Mouse (Mus musculus): ENCODE measurements around the gene Fut8. TPM values are rescaled to one million over a fixed set of nuclear protein-coding genes. Genes with fewer than 3 reads are reported as not detected.

The Fut8 gene
- total RNA-seq, 2 experiments from 2014 or later = 60.6 to 61.7 TPM

- H3K4me3 ChIP-seq = no peak overlapping the region
- H3K27ac ChIP-seq = no peak overlapping the region
- no peak for TF ChIP-seq CTCF (IDR thresholded peaks at IDR 0.05)
- DNase-seq (ENCODE audit: extremely low spot score in 1 of 2, low spot score in 2 of 2) = no peak
- intact Hi-C loops (cut with DNase I) = no loop called here
Observed at GRCm38 (mm10) chr12:77491478-77491877, 253.6 kb downstream of the Fut8 start.

GRCm38 (mm10) chr12:77495781-77496180 lies 257.9 kb downstream of the Fut8 start:
- Histone ChIP-seq H3K27ac (no peak overlapping the region), H3K4me3 (no peak overlapping the region)
- no peak for DNase-seq (ENCODE audit: extremely low spot score in 1 of 2, low spot score in 2 of 2)
- no peak for TF ChIP-seq CTCF (IDR thresholded peaks at IDR 0.05)
- intact Hi-C loops (cut with DNase I) = no loop called here

GRCm38 (mm10) chr12:77498153-77498552 lies 260.2 kb downstream of the Fut8 start:
- no peak for TF ChIP-seq CTCF (IDR thresholded peaks at IDR 0.05)
- Histone ChIP-seq H3K4me3 (no peak overlapping the region), H3K27ac (no peak overlapping the region)
- no peak for DNase-seq (ENCODE audit: extremely low spot score in 1 of 2, low spot score in 2 of 2)
- intact Hi-C loops (cut with DNase I) = no loop called here

- Histone ChIP-seq H3K27ac (no peak overlapping the region), H3K4me3 (no peak overlapping the region)
- intact Hi-C loops (cut with DNase I) = no loop called here
- no peak for DNase-seq (ENCODE audit: extremely low spot score in 1 of 2, low spot score in 2 of 2)
- TF ChIP-seq CTCF (IDR thresholded peaks at IDR 0.05) = no peak
Observed at GRCm38 (mm10) chr12:77500439-77501055, 262.6 kb downstream of the Fut8 start.

GRCm38 (mm10) chr12:77501466-77502240 lies 263.7 kb downstream of the Fut8 start:
- DNase-seq (ENCODE audit: extremely low spot score in 1 of 2, low spot score in 2 of 2) = no peak
- intact Hi-C loops (cut with DNase I) = no loop called here
- TF ChIP-seq CTCF (IDR thresholded peaks at IDR 0.05) = no peak

GRCm38 (mm10) chr12:77502243-77502642 lies 264.3 kb downstream of the Fut8 start:
- intact Hi-C loops (cut with DNase I) = no loop called here
- no peak for TF ChIP-seq CTCF (IDR thresholded peaks at IDR 0.05)
- Histone ChIP-seq H3K27ac (no peak overlapping the region), H3K4me3 (no peak overlapping the region)
- no peak for DNase-seq (ENCODE audit: extremely low spot score in 1 of 2, low spot score in 2 of 2)

More at GRCm38 (mm10) chr12:77501466-77502240, 263.7 kb downstream of the Fut8 start:
- Histone ChIP-seq H3K27ac (no peak overlapping the region), H3K4me3 (no peak overlapping the region)

GRCm38 (mm10) chr12:77505431-77505830 lies 267.5 kb downstream of the Fut8 start:
- H3K27ac ChIP-seq = no peak overlapping the region
- H3K4me3 ChIP-seq = no peak overlapping the region
- TF ChIP-seq CTCF (IDR thresholded peaks at IDR 0.05) = no peak
- intact Hi-C loops (cut with DNase I) = no loop called here
- DNase-seq (ENCODE audit: extremely low spot score in 1 of 2, low spot score in 2 of 2) = no peak

- Histone ChIP-seq H3K27ac (no peak overlapping the region), H3K4me3 (no peak overlapping the region)
- no peak for TF ChIP-seq CTCF (IDR thresholded peaks at IDR 0.05)
- intact Hi-C loops (cut with DNase I) = no loop called here
- no peak for DNase-seq (ENCODE audit: extremely low spot score in 1 of 2, low spot score in 2 of 2)
Observed at GRCm38 (mm10) chr12:77507770-77508169, 269.8 kb downstream of the Fut8 start.

GRCm38 (mm10) chr12:77510758-77511157 lies 272.8 kb downstream of the Fut8 start:
- TF ChIP-seq CTCF (IDR thresholded peaks at IDR 0.05) = no peak
- no peak overlapping the region for H3K27ac ChIP-seq
- no peak overlapping the region for H3K4me3 ChIP-seq
- no peak for DNase-seq (ENCODE audit: extremely low spot score in 1 of 2, low spot score in 2 of 2)
- intact Hi-C loops (cut with DNase I) = no loop called here

- DNase-seq (ENCODE audit: extremely low spot score in 1 of 2, low spot score in 2 of 2) = no peak
- intact Hi-C loops (cut with DNase I) = no loop called here
- no peak for TF ChIP-seq CTCF (IDR thresholded peaks at IDR 0.05)
- H3K27ac ChIP-seq = no peak overlapping the region
- no peak overlapping the region for H3K4me3 ChIP-seq
Observed at GRCm38 (mm10) chr12:77511206-77511605, 273.3 kb downstream of the Fut8 start.

- no peak for DNase-seq (ENCODE audit: extremely low spot score in 1 of 2, low spot score in 2 of 2)
- Histone ChIP-seq H3K4me3 (no peak overlapping the region), H3K27ac (no peak overlapping the region)
- intact Hi-C loops (cut with DNase I) = no loop called here
- no peak for TF ChIP-seq CTCF (IDR thresholded peaks at IDR 0.05)
Observed at GRCm38 (mm10) chr12:77511631-77512030, 273.7 kb downstream of the Fut8 start.

GRCm38 (mm10) chr12:77516805-77517204 lies 278.9 kb downstream of the Fut8 start:
- Histone ChIP-seq H3K27ac (no peak overlapping the region), H3K4me3 (no peak overlapping the region)
- intact Hi-C loops (cut with DNase I) = no loop called here
- no peak for TF ChIP-seq CTCF (IDR thresholded peaks at IDR 0.05)
- DNase-seq (ENCODE audit: extremely low spot score in 1 of 2, low spot score in 2 of 2) = no peak

GRCm38 (mm10) chr12:77517691-77518090 lies 279.8 kb downstream of the Fut8 start:
- H3K27ac ChIP-seq = no peak overlapping the region
- no peak for DNase-seq (ENCODE audit: extremely low spot score in 1 of 2, low spot score in 2 of 2)
- intact Hi-C loops (cut with DNase I) = no loop called here
- H3K4me3 ChIP-seq = no peak overlapping the region
- TF ChIP-seq CTCF (IDR thresholded peaks at IDR 0.05) = no peak

Data from left cerebral cortex, adult 2 months (tissue).